ENCODE assay signal across 8 mouse cellular contexts in genomic region chr14:47648218-47648617, GRCm38 (mm10). TPM values are rescaled to one million over a fixed set of nuclear protein-coding genes. Genes with fewer than 3 reads are reported as not detected.
A peak's percentile ranks its signal among the peaks of the same experiment; 100 is the strongest.
DNase-seq lines count a peak whose midpoint lies in the region; ATAC-seq and TF ChIP-seq lines count a peak whose summit lies in the region.

TSS of gene Ktn1 (plus strand) at chr14:47648448.

- H3K4me3 ChIP-seq in ES-E14 (ENCODE audit: insufficient read depth in 1 of 2, low read depth in 1 of 2, low read length in 2 of 2, poor library complexity in 1 of 2, severe bottlenecking in 1 of 2): peak within 1 kb of the TSS; percentile 80 to 85
- peak within 1 kb of the TSS; percentile 99 for H3K4me3 ChIP-seq in embryonic facial prominence, embryonic 13.5 days
- peak within 1 kb of the TSS; percentile 94 to 99 for H3K4me3 ChIP-seq in heart, embryonic 14.5 days (ENCODE audit: control insufficient read depth in 1 of 2, insufficient read depth in 1 of 2, low read depth in 1 of 2, low read length in 2 of 2)
- H3K4me3 ChIP-seq in myocyte: peak within 1 kb of the TSS; percentile 78

- peaks cover 8 to 11% of the 10 kb centered on the region in 2 experiments; a peak in 3 of 4 replicates for H3K4me1 ChIP-seq in ES-E14 (ENCODE audit: control insufficient read depth in 2 of 2, insufficient read depth in 2 of 2, low read length in 2 of 2, poor library complexity in 1 of 2)
- peaks cover 9% of the 10 kb centered on the region for H3K4me1 ChIP-seq in embryonic facial prominence, embryonic 13.5 days
- peaks cover 2 to 27% of the 10 kb centered on the region in 2 experiments; a peak in 3 of 4 replicates for H3K4me1 ChIP-seq in heart, embryonic 14.5 days (ENCODE audit: control insufficient read depth in 2 of 2, insufficient read depth in 2 of 2, low read length in 2 of 2)

- no peaks in the 10 kb centered on the region for H3K9me3 ChIP-seq in ES-E14 (ENCODE audit: control insufficient read depth, insufficient read depth, low read depth, low read length)
- H3K9me3 ChIP-seq in embryonic facial prominence, embryonic 13.5 days: no peaks in the 10 kb centered on the region
- no peaks in the 10 kb centered on the region for H3K9me3 ChIP-seq in heart, embryonic 14.5 days (ENCODE audit: control insufficient read depth, low read length)

- peak within 1 kb of the TSS; percentile 78 for H3K4me2 ChIP-seq in embryonic facial prominence, embryonic 13.5 days
- H3K4me2 ChIP-seq in heart, embryonic 14.5 days (ENCODE audit: low read length): peak within 1 kb of the TSS; percentile 87
- H3K4me2 ChIP-seq in myocyte (ENCODE audit: low read depth): peak within 1 kb of the TSS; percentile 95

- TF ChIP-seq POLR2A in myocyte (IDR thresholded peaks at IDR 0.05; ENCODE audit: insufficient read length, low read depth): no peak

- H3K9ac ChIP-seq in ES-E14 (ENCODE audit: insufficient read depth, low read depth, low read length, poor library complexity, severe bottlenecking): peak within 1 kb of the TSS; percentile 90
- H3K9ac ChIP-seq in embryonic facial prominence, embryonic 13.5 days: peak within 1 kb of the TSS; percentile 96
- peak within 1 kb of the TSS; percentile 99 for H3K9ac ChIP-seq in heart, embryonic 14.5 days (ENCODE audit: low read length)

- 42% methylated on average over 5 of the region's 5 CpGs for WGBS in embryonic facial prominence, embryonic 13.5 days
- 35% methylated on average over 5 of the region's 5 CpGs for WGBS in heart, embryonic 14.5 days

- H3K79me2 ChIP-seq in myocyte (ENCODE audit: control insufficient read depth, insufficient read depth): peaks cover 36% of the 10 kb centered on the region

- intact Hi-C loops in left cerebral cortex, postnatal 25 days (cut with DNase I): loop anchor here (5.0 kb wide), 2 partner anchors 51 to 799 kb away; partner anchors contain the start of gene Tmem260

- H3K36me3 ChIP-seq in ES-E14 (ENCODE audit: control insufficient read depth, insufficient read depth, low read length, poor library complexity, severe bottlenecking): peaks cover 2% of the 10 kb centered on the region; the same call in 1 of the 2 replicates
- H3K36me3 ChIP-seq in embryonic facial prominence, embryonic 13.5 days: no peaks in the 10 kb centered on the region
- no peaks in the 10 kb centered on the region for H3K36me3 ChIP-seq in heart, embryonic 14.5 days (ENCODE audit: control insufficient read depth, insufficient read depth, low read length)
- no peaks in the 10 kb centered on the region for H3K36me3 ChIP-seq in myocyte (ENCODE audit: control insufficient read depth, insufficient read depth)

- in situ Hi-C loops in ES-E14 (cut with MboI; ENCODE audit: low sequenced_read_pairs in 2 of 2, unreplicated experiment in 2 of 2): no loop called here

- peak within 1 kb of the TSS; percentile 88 for H3K27ac ChIP-seq in ES-E14 (ENCODE audit: insufficient read depth, low read depth, low read length, poor library complexity, severe bottlenecking)
- peak within 1 kb of the TSS; percentile 92 for H3K27ac ChIP-seq in embryonic facial prominence, embryonic 13.5 days
- peak within 1 kb of the TSS; percentile 98 to 99 for H3K27ac ChIP-seq in heart, embryonic 14.5 days (replicated peaks in 1 of 2; ENCODE audit: control insufficient read depth in 1 of 2, insufficient read depth in 1 of 2, low read depth in 2 of 2, low read length in 2 of 2)

- no peaks in the 10 kb centered on the region for H3K27me3 ChIP-seq in embryonic facial prominence, embryonic 13.5 days
- no peaks in the 10 kb centered on the region for H3K27me3 ChIP-seq in heart, embryonic 14.5 days (ENCODE audit: control insufficient read depth, insufficient read depth, low read length)
- no peaks in the 10 kb centered on the region for H3K27me3 ChIP-seq in myocyte (ENCODE audit: control insufficient read depth, insufficient read depth, insufficient read length)

- peak within 1 kb of the TSS; percentile 75 for H3ac ChIP-seq in myocyte (ENCODE audit: control insufficient read depth, insufficient read length)

- no peak for DNase-seq in frontal cortex, adult 2 months (ENCODE audit: extremely low spot score in 1 of 2, low spot score in 1 of 2)
- no peak for DNase-seq in frontal cortex, postnatal 36 days (ENCODE audit: low spot score in 2 of 2)
- DNase-seq in ES-E14 (ENCODE audit: low read depth, low spot score): no peak
- no peak for DNase-seq in left cerebral cortex, postnatal 25 days (ENCODE audit: low spot score in 2 of 2)
- DNase-seq in testis, postnatal 14 days (ENCODE audit: low spot score): no peak

- ATAC-seq in embryonic facial prominence, embryonic 13.5 days (ENCODE audit: insufficient number of reproducible peaks, insufficient read depth, low FRiP score, low TSS enrichment, low read depth): no peak
- ATAC-seq in heart, embryonic 14.5 days (ENCODE audit: insufficient number of reproducible peaks, insufficient read depth, low FRiP score, low read depth): no peak

TF ChIP-seq in ES-E14, 5 proteins besides CTCF, POLR2A, EP300 and RAD21:
- no peak for TF ChIP-seq MAFK (IDR thresholded peaks at IDR 0.05; ENCODE audit: insufficient read depth, low read depth, low read length)
- TF ChIP-seq ZNF384 (IDR thresholded peaks at IDR 0.05; ENCODE audit: low read depth, low read length): no peak
- no peak for TF ChIP-seq HCFC1 (IDR thresholded peaks at IDR 0.05; ENCODE audit: borderline replicate concordance, insufficient read depth, low read length)
- no peak for TF ChIP-seq ZC3H11A (IDR thresholded peaks at IDR 0.05; ENCODE audit: borderline replicate concordance, low read depth, low read length)
- TF ChIP-seq CHD2 (IDR thresholded peaks at IDR 0.05; ENCODE audit: low read depth, low read length): no peak

TF ChIP-seq in myocyte, 11 proteins besides CTCF, POLR2A, EP300 and RAD21:
- TF ChIP-seq SRF (IDR thresholded peaks at IDR 0.05; ENCODE audit: control insufficient read depth, insufficient read length, low read depth): no peak
- no peak for TF ChIP-seq MAX (IDR thresholded peaks at IDR 0.05; ENCODE audit: low read depth)
- TF ChIP-seq E2F4 (IDR thresholded peaks at IDR 0.05; ENCODE audit: insufficient read depth): no peak
- TF ChIP-seq TCF3 (IDR thresholded peaks at IDR 0.05; ENCODE audit: insufficient read length, low read depth): no peak
- no peak for TF ChIP-seq TCF12 (IDR thresholded peaks at IDR 0.05; ENCODE audit: insufficient read depth, poor library complexity, severe bottlenecking)
- no peak for TF ChIP-seq MYOD1 (IDR thresholded peaks at IDR 0.05; ENCODE audit: control insufficient read depth in 1 of 3, insufficient read length in 2 of 3, low read depth in 2 of 3)
- TF ChIP-seq REST (IDR thresholded peaks at IDR 0.05; ENCODE audit: insufficient read depth, insufficient read length): no peak
- no peak for TF ChIP-seq CEBPB (IDR thresholded peaks at IDR 0.05; ENCODE audit: insufficient read depth, poor library complexity, severe bottlenecking)
- no peak for TF ChIP-seq MYOG (IDR thresholded peaks at IDR 0.05; ENCODE audit: control insufficient read depth in 1 of 3, insufficient read depth in 1 of 3, insufficient read length in 2 of 3, low read depth in 2 of 3)
- no peak for TF ChIP-seq USF1 (IDR thresholded peaks at IDR 0.05; ENCODE audit: low read depth)
- TF ChIP-seq POLR2AphosphoS2 (IDR thresholded peaks at IDR 0.05; ENCODE audit: insufficient read length, low read depth): no peak

RNA-seq across cellular contexts. Expression of gene Ktn1, which starts in this region (rescaled TPM):
- 52.6 and 61.2 TPM in 2 replicates for polyA plus RNA-seq in frontal cortex, adult 2 months (2012; rRNA removed)
- total RNA-seq in ES-E14 (2012; rRNA removed): 87.6 and 155 TPM in 2 replicates
- 62.4 and 65.0 TPM in 2 replicates for polyA plus RNA-seq in embryonic facial prominence, embryonic 13.5 days (2015; fragmentation: Nextera tagmentation; extraction: Ambion mirVana)
- 92.8 and 105 TPM in 2 replicates for polyA plus RNA-seq in heart, embryonic 14.5 days (2014; fragmentation: Nextera tagmentation; extraction: Ambion mirVana)
- 10 to 100 TPM; 92.1 to 99.2 TPM for total RNA-seq in left cerebral cortex, postnatal 25 days (2021)
- 16.8 TPM for polyA plus RNA-seq in myocyte (2012; fragmentation: generic; extraction: Trizol)
